Mouse (Mus musculus) ES-E14 (cell line): ENCODE data around the gene Mad1l1. TPM values are rescaled to one million over a fixed set of nuclear protein-coding genes. Genes with fewer than 3 reads are reported as not detected.

Source experiments
- DNase-seq: peaks from one replicate; pipeline ENCODE4 v3.0.0-alpha.2; 2013; ENCODE audit warnings: low read depth, low spot score
- H3K27ac ChIP-seq: 2 replicates; pipeline ENCODE4 v1.5.1; 2012; ENCODE audit warnings: low read depth, mild to moderate bottlenecking, low read length, moderate library complexity, mixed read lengths; ENCODE audit not compliant: poor library complexity, insufficient read depth, severe bottlenecking
- H3K36me3 ChIP-seq: 2 replicates; pipeline ENCODE4 v1.6.1; 2012; ENCODE audit warnings: mild to moderate bottlenecking, low read length, moderate library complexity, mixed read lengths; ENCODE audit not compliant: control insufficient read depth, poor library complexity, insufficient read depth, severe bottlenecking
- H3K4me1 ChIP-seq, 2 experiments: fragments of 150-350 bp in 1 of 2; sonication (generic) in 1 of 2; 2 replicates each; pipeline ENCODE4 v1.6.1; 2012; ENCODE audit warnings: low read length in 2 of 2, mild to moderate bottlenecking in 1 of 2, mixed read lengths in 1 of 2; ENCODE audit not compliant: control insufficient read depth in 2 of 2, insufficient read depth in 2 of 2, poor library complexity in 1 of 2
- H3K4me3 ChIP-seq, 2 experiments: fragments of 150-350 bp in 1 of 2; sonication (generic) in 1 of 2; 2 replicates each; pipeline ENCODE4 v1.5.1; 2012; ENCODE audit warnings: low read length in 2 of 2, low read depth in 1 of 2, mild to moderate bottlenecking in 1 of 2, mixed read lengths in 1 of 2; ENCODE audit not compliant: insufficient read depth in 1 of 2, poor library complexity in 1 of 2, severe bottlenecking in 1 of 2
- H3K9ac ChIP-seq: 2 replicates; pipeline ENCODE4 v1.6.1; 2012; ENCODE audit warnings: low read depth, mild to moderate bottlenecking, low read length, mixed read lengths; ENCODE audit not compliant: poor library complexity, insufficient read depth, severe bottlenecking
- H3K9me3 ChIP-seq: fragments of 150-350 bp; sonication (generic); 2 replicates; pipeline ENCODE4 v1.6.1; 2012; ENCODE audit warnings: low read depth, mild to moderate bottlenecking, low read length; ENCODE audit not compliant: control insufficient read depth, insufficient read depth
- CHD2 ChIP-seq: IDR thresholded peaks from 2 replicates; pipeline ENCODE4 v1.6.1; 2014; ENCODE audit warnings: mild to moderate bottlenecking, low read depth, low read length, inconsistent platforms
- HCFC1 ChIP-seq: IDR thresholded peaks from 2 replicates; pipeline ENCODE4 v1.6.1; 2012; ENCODE audit warnings: low read length, inconsistent platforms, borderline replicate concordance; ENCODE audit not compliant: insufficient read depth
- MAFK ChIP-seq: IDR thresholded peaks from 2 replicates; pipeline ENCODE4 v1.6.1; 2014; ENCODE audit warnings: mild to moderate bottlenecking, low read depth, low read length, inconsistent platforms; ENCODE audit not compliant: insufficient read depth
- ZC3H11A ChIP-seq: IDR thresholded peaks from 2 replicates; pipeline ENCODE4 v1.6.1; 2012; ENCODE audit warnings: low read depth, mild to moderate bottlenecking, inconsistent platforms, low read length, borderline replicate concordance
- ZNF384 ChIP-seq: IDR thresholded peaks from 2 replicates; pipeline ENCODE4 v1.6.1; 2012; ENCODE audit warnings: low read depth, low read length, inconsistent platforms
- in situ Hi-C, 2 experiments: fragments of 600-800 bp; cut with MboI; formaldehyde crosslinking; loops; one replicate each; pipeline ENCODE4 v1.15.1; 2025; ENCODE audit warnings: low sequenced_read_pairs in 2 of 2, inconsistent platforms in 1 of 2; ENCODE audit not compliant: unreplicated experiment in 2 of 2
- total RNA-seq: library from RNA; depleted of rRNA; stranded (reverse); fragments of 300-350 nt; gene quantifications from 2 replicates; pipeline ENCODE4 v1.2.3, GENCODE M21; 2012

Mad1l1 gene
- total RNA-seq, 1 experiment: 47.2 TPM

DNA sequence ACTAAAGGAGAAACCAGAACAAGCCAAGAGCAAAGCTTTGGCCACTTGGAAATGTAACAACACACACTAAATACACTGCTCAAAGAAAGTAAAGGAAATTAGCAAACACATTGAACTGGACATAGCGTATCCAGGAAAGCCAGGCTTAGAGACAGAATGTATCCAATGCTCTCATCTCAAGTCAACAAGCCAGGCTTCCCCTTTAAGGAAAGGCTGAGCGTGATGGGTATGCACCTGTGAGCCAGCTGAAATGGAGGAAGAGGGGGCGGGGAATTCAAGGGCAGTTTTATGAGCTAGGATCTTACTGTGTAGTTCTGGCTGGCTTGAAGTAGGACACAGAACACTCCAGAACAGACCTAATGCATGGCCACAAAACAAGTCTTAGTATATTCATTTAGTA, 215.3 kb downstream of the Mad1l1 start:
- DNase-seq: no peak
- Histone ChIP-seq H3K9me3 (no peaks in the 10 kb centered on the region), H3K27ac (no peak overlapping the region), H3K36me3 (peaks cover 7% of the 10 kb centered on the region), H3K4me1 (no peaks in the 10 kb centered on the region), H3K9ac (no peak overlapping the region), H3K4me3 (no peak overlapping the region)
- no peak for TF ChIP-seq MAFK
- no peak for TF ChIP-seq ZC3H11A
- TF ChIP-seq HCFC1: no peak
- no peak for TF ChIP-seq CHD2
- no peak for TF ChIP-seq ZNF384
- in situ Hi-C loops: no loop called here

- no peak for DNase-seq
- Histone ChIP-seq H3K36me3 (peaks cover 10% of the 10 kb centered on the region), H3K4me3 (no peak overlapping the region), H3K9me3 (no peaks in the 10 kb centered on the region), H3K9ac (no peak overlapping the region), H3K27ac (no peak overlapping the region), H3K4me1 (no peaks in the 10 kb centered on the region)
- in situ Hi-C loops: no loop called here
- TF ChIP-seq ZNF384 (no peak), CHD2 (no peak), HCFC1 (no peak), ZC3H11A (no peak), MAFK (no peak)
These were observed 216.5 kb downstream of the Mad1l1 start for GRCm38 (mm10) chr5:140104891-140105290.

GRCm38 (mm10) chr5:140102731-140103130, 218.6 kb downstream of the Mad1l1 start:
- H3K36me3 ChIP-seq: peaks cover 8% of the 10 kb centered on the region
- in situ Hi-C loops: no loop called here
- no peaks in the 10 kb centered on the region for H3K9me3 ChIP-seq
- H3K4me3 ChIP-seq: no peak overlapping the region
- H3K4me1 ChIP-seq: no peaks in the 10 kb centered on the region
- TF ChIP-seq ZC3H11A: no peak
- TF ChIP-seq ZNF384: no peak
- no peak for TF ChIP-seq HCFC1
- TF ChIP-seq CHD2: no peak
- TF ChIP-seq MAFK: no peak
- no peak overlapping the region for H3K27ac ChIP-seq
- H3K9ac ChIP-seq: no peak overlapping the region
- DNase-seq: no peak

- in situ Hi-C loops: no loop called here
- TF ChIP-seq ZNF384: no peak
- no peak for TF ChIP-seq CHD2
- no peak for TF ChIP-seq HCFC1
- no peak for TF ChIP-seq ZC3H11A
- no peak for TF ChIP-seq MAFK
- H3K27ac ChIP-seq: no peak overlapping the region
- no peak for DNase-seq
- no peaks in the 10 kb centered on the region for H3K4me1 ChIP-seq
- no peak overlapping the region for H3K4me3 ChIP-seq
- peaks cover 8% of the 10 kb centered on the region for H3K36me3 ChIP-seq
- H3K9me3 ChIP-seq: no peaks in the 10 kb centered on the region
- no peak overlapping the region for H3K9ac ChIP-seq
These were observed 219.8 kb downstream of the Mad1l1 start for GRCm38 (mm10) chr5:140101409-140102009.

DNA sequence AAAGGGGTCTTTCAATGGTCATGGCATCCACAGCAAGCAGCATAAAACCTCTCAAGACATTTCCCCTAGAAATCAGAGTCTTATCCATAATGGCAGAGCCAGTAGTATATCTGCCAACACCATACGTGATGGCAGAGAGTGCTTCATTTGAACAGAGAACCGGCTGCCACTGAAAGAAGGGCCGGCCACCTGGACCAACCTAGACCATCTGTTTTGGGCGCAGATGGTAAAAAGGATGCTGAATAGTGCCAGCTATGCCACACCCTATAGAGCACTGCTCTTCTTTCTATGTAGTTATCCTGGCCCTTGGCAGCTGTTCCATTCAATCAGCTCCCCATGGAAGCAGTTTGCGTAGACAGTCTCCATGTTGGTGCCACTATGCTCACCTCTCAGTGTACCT, 222.6 kb downstream of the Mad1l1 start:
- no peaks in the 10 kb centered on the region for H3K9me3 ChIP-seq
- peaks cover 5% of the 10 kb centered on the region; the same call in 1 of the 2 replicates for H3K36me3 ChIP-seq
- H3K27ac ChIP-seq: no peak overlapping the region
- DNase-seq: no peak
- H3K4me3 ChIP-seq: no peak overlapping the region
- TF ChIP-seq ZNF384 (no peak), CHD2 (no peak), ZC3H11A (no peak), HCFC1 (no peak), MAFK (no peak)
- in situ Hi-C loops: no loop called here
- H3K4me1 ChIP-seq: no peaks in the 10 kb centered on the region
- no peak overlapping the region for H3K9ac ChIP-seq
